Mouse (Mus musculus) myocyte (in vitro differentiated cells): ENCODE data around the gene Nhlrc4. TPM values are rescaled to one million over a fixed set of nuclear protein-coding genes. Genes with fewer than 3 reads are reported as not detected.
A peak's percentile ranks its signal among the peaks of the same experiment; 100 is the strongest.

Source experiments
- H3K27me3 ChIP-seq: one replicate; pipeline ENCODE4 v1.6.1; 2011; ENCODE audit not compliant: control insufficient read depth, insufficient read depth, insufficient read length
- H3K36me3 ChIP-seq: one replicate; pipeline ENCODE4 v1.6.1; 2011; ENCODE audit not compliant: control insufficient read depth, insufficient read depth
- H3K4me2 ChIP-seq: one replicate; pipeline ENCODE4 v1.6.1; 2011; ENCODE audit warnings: low read depth, control low read depth
- H3K4me3 ChIP-seq: one replicate; pipeline ENCODE4 v1.5.1; 2011; ENCODE audit warnings: mild to moderate bottlenecking, control low read depth, moderate library complexity
- H3K79me2 ChIP-seq: one replicate; pipeline ENCODE4 v1.6.1; 2011; ENCODE audit not compliant: control insufficient read depth, insufficient read depth
- H3ac ChIP-seq: one replicate; pipeline ENCODE4 v1.6.1; 2011; ENCODE audit not compliant: control insufficient read depth, insufficient read length
- CEBPB ChIP-seq: IDR thresholded peaks from 2 replicates; pipeline ENCODE4 v1.6.1; 2011; ENCODE audit warnings: mild to moderate bottlenecking, moderate library complexity; ENCODE audit not compliant: poor library complexity, insufficient read depth, severe bottlenecking
- E2F4 ChIP-seq: IDR thresholded peaks from one replicate; pipeline ENCODE4 v1.6.1; 2011; ENCODE audit warnings: mild to moderate bottlenecking, control low read depth, moderate library complexity; ENCODE audit not compliant: insufficient read depth
- MAX ChIP-seq: IDR thresholded peaks from one replicate; pipeline ENCODE4 v1.6.1; 2011; ENCODE audit warnings: low read depth, mild to moderate bottlenecking, control low read depth
- MYOD1 ChIP-seq, 3 experiments: IDR thresholded peaks; one replicate each; pipeline ENCODE4 v1.6.1; 2011; ENCODE audit warnings: control low read depth in 2 of 3, low read depth in 2 of 3, mild to moderate bottlenecking in 2 of 3, moderate library complexity in 1 of 3; ENCODE audit not compliant: insufficient read length in 2 of 3, control insufficient read depth in 1 of 3
- MYOG ChIP-seq, 3 experiments: IDR thresholded peaks; one replicate each; pipeline ENCODE4 v1.6.1; 2011; ENCODE audit warnings: control low read depth in 2 of 3, low read depth in 2 of 3, mild to moderate bottlenecking in 2 of 3; ENCODE audit not compliant: insufficient read length in 2 of 3, control insufficient read depth in 1 of 3, insufficient read depth in 1 of 3
- POLR2A ChIP-seq: IDR thresholded peaks from one replicate; pipeline ENCODE4 v1.6.1; 2011; ENCODE audit warnings: low read depth, mild to moderate bottlenecking, control low read depth, moderate library complexity; ENCODE audit not compliant: insufficient read length
- POLR2AphosphoS2 ChIP-seq: IDR thresholded peaks from one replicate; pipeline ENCODE4 v1.6.1; 2011; ENCODE audit warnings: low read depth, control low read depth; ENCODE audit not compliant: insufficient read length
- REST ChIP-seq: IDR thresholded peaks from one replicate; pipeline ENCODE4 v1.6.1; 2011; ENCODE audit warnings: mild to moderate bottlenecking, control low read depth, moderate library complexity; ENCODE audit not compliant: insufficient read depth, insufficient read length
- SRF ChIP-seq: IDR thresholded peaks from one replicate; pipeline ENCODE4 v1.6.1; 2011; ENCODE audit warnings: low read depth; ENCODE audit not compliant: control insufficient read depth, insufficient read length
- TCF12 ChIP-seq: IDR thresholded peaks from one replicate; pipeline ENCODE4 v1.6.1; 2011; ENCODE audit warnings: mild to moderate bottlenecking, control low read depth; ENCODE audit not compliant: poor library complexity, insufficient read depth, severe bottlenecking
- TCF3 ChIP-seq: IDR thresholded peaks from one replicate; pipeline ENCODE4 v1.6.1; 2011; ENCODE audit warnings: low read depth, control low read depth; ENCODE audit not compliant: insufficient read length
- USF1 ChIP-seq: IDR thresholded peaks from one replicate; pipeline ENCODE4 v1.6.1; 2011; ENCODE audit warnings: low read depth, mild to moderate bottlenecking, control low read depth, moderate library complexity
- polyA plus RNA-seq: library from polyadenylated mRNA; unstranded; fragments of >200 nt; fragmentation: generic; extraction: Trizol; gene quantifications from one replicate; pipeline ENCODE4 v1.2.1, GENCODE M21; 2012; ENCODE audit warnings: missing spikeins

Gene Nhlrc4
- polyA plus RNA-seq, 1 experiment = 0.17 TPM

- H3ac ChIP-seq = no peak overlapping the region
- no peak overlapping the region for H3K4me2 ChIP-seq
- H3K4me3 ChIP-seq = no peak overlapping the region
- TF ChIP-seq REST (no peak), CEBPB (no peak), MAX (no peak), TCF12 (no peak), MYOD1 (IDR thresholded peaks at IDR 0.05; ENCODE audit: control insufficient read depth in 1 of 3, insufficient read length in 2 of 3, low read depth in 2 of 3) (no peak), SRF (no peak)
- no peaks in the 10 kb centered on the region for H3K27me3 ChIP-seq
- H3K79me2 ChIP-seq = no peaks in the 10 kb centered on the region
- no peaks in the 10 kb centered on the region for H3K36me3 ChIP-seq
Observed at GRCm38 (mm10) chr17:25961566-25961965, 16.8 kb upstream of the Nhlrc4 start.

- Histone ChIP-seq H3K4me2 (no peak overlapping the region), H3K36me3 (no peaks in the 10 kb centered on the region), H3K4me3 (no peak overlapping the region), H3K79me2 (no peaks in the 10 kb centered on the region), H3K27me3 (no peaks in the 10 kb centered on the region), H3ac (no peak overlapping the region)
- TF ChIP-seq REST (no peak), USF1 (no peak), SRF (no peak), MAX (no peak), MYOG (IDR thresholded peaks at IDR 0.05; ENCODE audit: control insufficient read depth in 1 of 3, insufficient read depth in 1 of 3, insufficient read length in 2 of 3, low read depth in 2 of 3) (no peak), TCF3 (no peak), POLR2AphosphoS2 (no peak), POLR2A (no peak), TCF12 (no peak), MYOD1 (IDR thresholded peaks at IDR 0.05; ENCODE audit: control insufficient read depth in 1 of 3, insufficient read length in 2 of 3, low read depth in 2 of 3) (no peak), CEBPB (no peak), E2F4 (no peak)
Observed at GRCm38 (mm10) chr17:25959630-25960467, 15.1 kb upstream of the Nhlrc4 start.

GRCm38 (mm10) chr17:25958771-25959494, 14.2 kb upstream of the Nhlrc4 start:
- H3K4me2 ChIP-seq = no peak overlapping the region
- TF ChIP-seq MYOD1 (IDR thresholded peaks at IDR 0.05; ENCODE audit: control insufficient read depth in 1 of 3, insufficient read length in 2 of 3, low read depth in 2 of 3) = no peak
- no peak for TF ChIP-seq SRF
- TF ChIP-seq CEBPB = no peak
- TF ChIP-seq REST = no peak
- TF ChIP-seq TCF3 = no peak
- TF ChIP-seq MAX = no peak
- no peak for TF ChIP-seq TCF12
- TF ChIP-seq USF1 = no peak
- TF ChIP-seq E2F4 = no peak
- TF ChIP-seq POLR2A = no peak
- no peak for TF ChIP-seq MYOG (IDR thresholded peaks at IDR 0.05; ENCODE audit: control insufficient read depth in 1 of 3, insufficient read depth in 1 of 3, insufficient read length in 2 of 3, low read depth in 2 of 3)
- TF ChIP-seq POLR2AphosphoS2 = no peak

GRCm38 (mm10) chr17:25957586-25958051, 12.9 kb upstream of the Nhlrc4 start:
- TF ChIP-seq TCF3 (no peak), POLR2AphosphoS2 (peak; percentile 27), E2F4 (no peak)

More at GRCm38 (mm10) chr17:25958771-25959494, 14.2 kb upstream of the Nhlrc4 start:
- no peaks in the 10 kb centered on the region for H3K79me2 ChIP-seq
- no peak overlapping the region for H3ac ChIP-seq
- H3K36me3 ChIP-seq = no peaks in the 10 kb centered on the region
- no peak overlapping the region for H3K4me3 ChIP-seq
- no peaks in the 10 kb centered on the region for H3K27me3 ChIP-seq

More at GRCm38 (mm10) chr17:25957586-25958051, 12.9 kb upstream of the Nhlrc4 start:
- H3K4me3 ChIP-seq = no peak overlapping the region
- H3K27me3 ChIP-seq = peaks cover 8% of the 10 kb centered on the region
- no peak overlapping the region for H3K4me2 ChIP-seq
- no peak overlapping the region for H3ac ChIP-seq
- H3K36me3 ChIP-seq = no peaks in the 10 kb centered on the region
- no peaks in the 10 kb centered on the region for H3K79me2 ChIP-seq
